Mouse (Mus musculus) kidney, adult 2 months (tissue): ENCODE results near the gene Olfr466.

Experiments used
- CTCF ChIP-seq: fragments of 200-500 bp; conservative IDR thresholded peaks from 2 replicates; pipeline ENCODE4 v1.5.1; 2011; ENCODE audit warnings: low read depth, mild to moderate bottlenecking, control low read depth, low read length, moderate library complexity, mixed read lengths; ENCODE audit not compliant: insufficient read depth, insufficient read length
- POLR2A ChIP-seq: fragments of 200-500 bp; IDR thresholded peaks from one replicate; pipeline ENCODE4 v1.6.1; 2011; ENCODE audit warnings: low read depth, low read length, control low read depth

GRCm38 (mm10) chr13:65176472-65177091 lies 26.5 kb downstream of the Olfr466 start:
- no peak for TF ChIP-seq CTCF
- TF ChIP-seq POLR2A = no peak
